Mouse (Mus musculus): Measurements from ENCODE around the gene Lpin3.

DNA sequence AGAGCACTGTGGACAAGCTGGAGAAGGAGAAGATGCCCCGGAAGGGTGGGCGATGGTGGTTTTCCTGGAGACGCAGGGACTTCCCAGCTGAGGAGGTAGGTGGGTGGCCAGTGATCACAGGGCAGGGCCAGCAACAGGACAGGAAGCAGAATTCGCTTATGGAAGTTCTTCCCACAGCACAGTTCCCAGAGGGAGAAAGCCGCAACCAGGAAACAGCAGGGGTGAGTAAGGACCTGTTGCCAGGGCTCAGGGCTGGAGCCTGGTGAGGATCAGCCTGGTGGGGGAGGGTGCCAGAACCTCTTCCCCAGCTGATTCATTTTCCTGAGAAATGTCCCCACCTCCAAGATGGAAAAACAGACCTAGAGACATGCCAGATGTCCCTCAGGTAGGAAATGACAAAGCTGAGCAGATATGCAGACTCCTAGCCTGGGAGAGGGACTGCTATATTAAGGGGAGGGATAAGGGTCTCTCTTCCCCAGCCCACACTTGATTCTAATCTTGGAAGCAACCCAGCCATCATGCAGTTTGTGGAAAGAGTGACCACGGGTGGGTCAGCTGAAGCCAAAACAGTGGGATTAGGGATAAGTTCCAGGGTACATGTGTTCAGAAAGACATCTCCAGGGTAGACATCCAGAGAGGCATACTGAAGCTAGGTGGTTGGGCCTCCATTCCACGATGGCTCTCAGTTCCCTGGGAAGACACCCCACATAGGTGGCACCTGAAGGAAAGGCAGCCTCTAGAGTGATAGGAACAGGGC, 21.4 kb downstream of the Lpin3 start:
- TF ChIP-seq POLR2A (IDR thresholded peaks at IDR 0.05; ENCODE audit: low read depth, low read length) (no peak), CTCF (IDR thresholded peaks at IDR 0.05; ENCODE audit: extremely low read depth, insufficient read depth, insufficient read length, insufficient replicate concordance) (no peak)

Measured in spleen, adult 2 months (tissue).